Mouse (Mus musculus) G1E (cell line): ENCODE data around the gene Gtpbp3.

Experiments used
- CTCF ChIP-seq: IDR thresholded peaks from 2 replicates; pipeline ENCODE4 v1.5.1; 2012; ENCODE audit warnings: low read depth, low read length, inconsistent platforms, mixed read lengths
- TAL1 ChIP-seq: conservative IDR thresholded peaks from 2 replicates; pipeline ENCODE4 v1.6.1; 2012; ENCODE audit warnings: low read depth, low read length, inconsistent platforms, mixed read lengths

DNA sequence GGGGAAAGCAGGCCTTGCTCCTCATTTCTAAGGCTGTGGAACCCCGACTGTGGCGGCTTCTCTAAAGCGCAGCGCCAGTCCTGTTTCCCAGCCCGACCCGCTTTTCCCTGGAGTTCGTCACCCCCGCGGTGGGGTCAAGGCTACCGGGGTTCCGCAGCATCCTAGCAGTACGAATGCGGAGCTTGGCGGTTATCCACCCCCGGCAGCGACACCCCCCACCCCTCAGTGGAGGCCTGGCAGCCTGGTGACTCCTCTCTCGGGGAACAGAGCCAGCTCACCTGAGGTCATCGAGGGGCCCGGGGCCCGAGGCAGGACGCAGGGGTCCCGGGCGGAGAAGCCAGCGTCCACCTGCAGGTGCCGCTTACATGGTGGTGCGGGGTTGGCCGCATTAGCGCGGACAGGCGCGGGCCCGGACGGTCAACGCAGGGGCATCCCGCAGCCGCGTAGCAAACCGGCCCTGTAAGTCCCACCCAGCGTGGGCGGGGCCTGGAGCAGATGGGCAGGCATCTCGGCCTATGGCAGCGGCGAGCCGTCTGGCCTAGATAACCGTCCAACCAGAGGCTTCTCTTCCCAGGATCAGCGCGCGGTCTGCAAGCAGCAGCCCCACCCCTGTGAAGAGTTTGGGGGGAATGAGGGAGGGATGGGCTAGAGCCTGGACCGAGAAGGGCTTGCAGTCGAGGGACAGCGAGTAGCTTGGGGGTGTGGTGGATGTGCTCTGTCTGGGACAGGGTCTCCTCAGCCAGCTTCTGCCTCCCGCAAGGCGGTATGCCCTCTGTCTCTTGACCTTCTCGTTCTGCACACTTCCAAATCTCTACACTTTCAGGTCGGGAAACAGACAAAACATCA is 24.5 kb upstream of the Gtpbp3 start, which contains the start of gene Abhd8:
- TF ChIP-seq TAL1 (no peak), CTCF (no peak)
